Mouse (Mus musculus) midbrain, embryonic 12.5 days (tissue): ENCODE measurements around the gene Gadd45g. TPM values are rescaled to one million over a fixed set of nuclear protein-coding genes. Genes with fewer than 3 reads are reported as not detected.

Experiments
- ATAC-seq: fragments of 200-750 bp; cut with Nextera tagmentation; 2 replicates; pipeline ENCODE4 v1.8.0; 2017; ENCODE audit warnings: low read depth, moderate TSS enrichment, moderate library complexity; ENCODE audit not compliant: low FRiP score
- H3K27ac ChIP-seq: fragments of 300-500 bp; sonication (generic); replicated peaks from 2 replicates; pipeline ENCODE4 v1.5.1; 2016; ENCODE audit warnings: mild to moderate bottlenecking
- H3K27me3 ChIP-seq: fragments of 300-500 bp; sonication (generic); 2 replicates; pipeline ENCODE4 v1.6.1; 2016; ENCODE audit warnings: mild to moderate bottlenecking
- H3K36me3 ChIP-seq: fragments of 300-500 bp; sonication (generic); 2 replicates; pipeline ENCODE4 v1.6.1; 2016
- H3K4me1 ChIP-seq: fragments of 300-500 bp; sonication (generic); 2 replicates; pipeline ENCODE4 v1.6.1; 2016
- H3K4me2 ChIP-seq: fragments of 300-500 bp; sonication (generic); replicated peaks from 2 replicates; pipeline ENCODE4 v1.6.1; 2016; ENCODE audit warnings: mild to moderate bottlenecking, moderate library complexity
- H3K4me3 ChIP-seq: fragments of 300-500 bp; sonication (generic); 2 replicates; pipeline ENCODE4 v1.5.1; 2016; ENCODE audit warnings: mild to moderate bottlenecking
- H3K9ac ChIP-seq: fragments of 300-500 bp; sonication (generic); replicated peaks from 2 replicates; pipeline ENCODE4 v1.6.1; 2016; ENCODE audit warnings: mild to moderate bottlenecking, moderate library complexity
- H3K9me3 ChIP-seq: fragments of 300-500 bp; sonication (generic); 2 replicates; pipeline ENCODE4 v1.6.1; 2016; ENCODE audit warnings: mild to moderate bottlenecking
- WGBS: fragments of 180-500 bp; shearing (Covaris S2); methylation state at CpG from one replicate; pipeline ENCODE4 v1.1.7; 2016; 5-methylcytosine and 5-hydroxymethylcytosine counted together
- polyA plus RNA-seq: library from polyadenylated mRNA; unstranded; fragments of >200 nt; fragmentation: Nextera tagmentation; extraction: Ambion mirVana; gene quantifications from 2 replicates; pipeline ENCODE4 v1.2.1, GENCODE M21; 2016

The Gadd45g gene
- polyA plus RNA-seq, 1 experiment from 2014 or later = 354 TPM

DNA sequence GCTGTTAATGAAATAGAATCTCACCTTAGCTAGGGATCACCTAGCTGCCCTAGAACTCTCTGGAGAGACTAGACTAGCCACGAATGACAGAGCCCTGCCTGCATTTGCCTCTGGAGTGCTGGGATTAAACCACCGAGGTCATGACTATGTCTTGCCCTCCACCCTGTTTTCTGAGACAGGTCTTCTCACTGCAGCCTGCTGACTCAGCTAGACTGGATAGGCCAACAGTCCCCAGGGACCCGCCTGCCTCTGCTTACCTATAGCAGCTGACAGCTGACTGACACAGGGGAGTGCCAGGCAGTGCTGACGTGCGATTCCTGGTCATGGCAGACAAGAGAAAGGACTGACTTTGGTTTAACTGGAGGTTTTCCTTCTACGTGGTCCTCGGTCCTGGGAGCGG is 12.7 kb downstream of the Gadd45g start:
- no peak overlapping the region for H3K27ac ChIP-seq
- no peak overlapping the region for H3K4me2 ChIP-seq
- H3K9me3 ChIP-seq = no peaks in the 10 kb centered on the region
- H3K36me3 ChIP-seq = no peaks in the 10 kb centered on the region
- no peak for ATAC-seq
- no peak overlapping the region for H3K4me3 ChIP-seq
- H3K27me3 ChIP-seq = peaks cover 76% of the 10 kb centered on the region
- H3K9ac ChIP-seq = no peak overlapping the region
- 88% methylated on average over 8 of the region's 8 CpGs for whole genome bisulfite sequencing
- H3K4me1 ChIP-seq = no peaks in the 10 kb centered on the region

DNA sequence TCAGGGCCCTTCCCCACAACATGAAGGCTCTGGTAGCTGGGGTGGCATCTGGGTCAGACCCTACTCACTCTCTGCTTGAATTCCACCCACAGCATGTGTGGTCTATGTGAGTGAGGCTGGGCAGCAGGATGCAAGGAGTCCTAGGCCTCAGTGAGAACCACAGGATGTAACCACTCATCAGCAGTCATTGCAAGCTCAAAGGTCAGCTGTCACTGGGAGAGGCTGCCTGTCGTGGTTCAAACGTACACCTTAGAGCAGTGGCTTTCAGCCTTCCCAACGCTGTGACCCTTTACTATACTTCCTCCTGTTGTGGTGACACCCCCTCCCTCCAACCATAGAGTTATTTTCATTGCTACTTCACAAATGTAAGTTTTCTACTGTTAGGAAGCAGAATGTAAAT is 13.3 kb downstream of the Gadd45g start:
- ATAC-seq = no peak
- peaks cover 73% of the 10 kb centered on the region for H3K27me3 ChIP-seq
- H3K4me1 ChIP-seq = no peaks in the 10 kb centered on the region
- H3K36me3 ChIP-seq = no peaks in the 10 kb centered on the region
- H3K27ac ChIP-seq = no peak overlapping the region
- H3K9ac ChIP-seq = no peak overlapping the region
- no peaks in the 10 kb centered on the region for H3K9me3 ChIP-seq
- no peak overlapping the region for H3K4me2 ChIP-seq
- 83% methylated on average over 3 of the region's 3 CpGs for WGBS
- H3K4me3 ChIP-seq = no peak overlapping the region

DNA sequence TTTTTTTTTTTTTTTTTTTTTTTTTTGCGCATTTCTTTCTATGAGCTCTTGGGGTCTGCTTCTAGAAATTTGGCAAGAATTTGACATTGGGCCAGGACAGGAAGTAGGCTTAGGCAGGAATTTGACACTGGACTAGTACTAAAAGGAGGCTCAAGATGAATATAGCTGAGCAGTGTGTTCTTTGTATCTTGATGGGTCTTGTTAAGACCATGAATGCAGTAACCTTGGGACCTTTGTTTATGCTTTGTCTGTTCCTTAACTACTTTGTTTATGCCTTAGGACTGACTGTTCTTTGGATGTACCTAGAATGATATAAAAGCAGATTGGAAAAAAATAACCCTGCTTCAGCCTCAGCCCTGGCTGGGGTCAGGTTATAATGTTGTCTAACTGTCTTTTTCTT is 16.3 kb downstream of the Gadd45g start:
- peaks cover 63% of the 10 kb centered on the region for H3K27me3 ChIP-seq
- no peak overlapping the region for H3K27ac ChIP-seq
- H3K4me3 ChIP-seq = no peak overlapping the region
- H3K4me1 ChIP-seq = no peaks in the 10 kb centered on the region
- 86% methylated on average over 1 of the region's 1 CpGs for WGBS
- H3K36me3 ChIP-seq = no peaks in the 10 kb centered on the region
- no peaks in the 10 kb centered on the region for H3K9me3 ChIP-seq
- H3K9ac ChIP-seq = no peak overlapping the region
- no peak overlapping the region for H3K4me2 ChIP-seq
- ATAC-seq = no peak

DNA sequence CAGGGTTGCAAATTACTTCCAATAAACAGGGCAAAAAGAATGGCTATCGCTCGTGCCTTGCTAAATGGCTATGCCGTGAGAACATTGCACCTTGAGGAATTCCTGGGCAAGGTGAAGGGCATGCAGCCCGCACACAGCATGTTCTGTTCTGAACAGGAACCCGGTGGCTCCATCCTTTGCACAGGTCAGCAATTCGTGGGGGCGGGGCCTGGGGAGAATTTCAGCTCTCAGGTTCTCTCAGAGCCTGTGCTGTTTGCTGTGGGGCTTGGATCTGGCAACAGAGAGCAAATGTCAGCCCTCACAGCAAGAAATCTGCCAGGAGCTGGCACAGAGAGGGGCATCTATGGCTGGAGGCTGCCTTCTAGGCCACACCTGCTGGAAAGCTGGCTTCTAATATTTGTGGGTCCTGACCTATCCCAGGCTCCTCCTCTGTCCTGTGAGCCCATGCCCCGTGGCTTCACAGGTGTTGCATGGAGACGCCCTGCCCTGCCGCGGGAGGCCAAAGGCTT is 19.7 kb downstream of the Gadd45g start:
- no peak for ATAC-seq
- H3K4me2 ChIP-seq = no peak overlapping the region
- no peaks in the 10 kb centered on the region for H3K4me1 ChIP-seq
- H3K4me3 ChIP-seq = no peak overlapping the region
- H3K36me3 ChIP-seq = no peaks in the 10 kb centered on the region
- H3K27ac ChIP-seq = no peak overlapping the region
- WGBS = 76% methylated on average over 11 of the region's 11 CpGs
- H3K9ac ChIP-seq = no peak overlapping the region; the same call in 1 of the 2 replicates
- peaks cover 64% of the 10 kb centered on the region for H3K27me3 ChIP-seq
- H3K9me3 ChIP-seq = no peaks in the 10 kb centered on the region

DNA sequence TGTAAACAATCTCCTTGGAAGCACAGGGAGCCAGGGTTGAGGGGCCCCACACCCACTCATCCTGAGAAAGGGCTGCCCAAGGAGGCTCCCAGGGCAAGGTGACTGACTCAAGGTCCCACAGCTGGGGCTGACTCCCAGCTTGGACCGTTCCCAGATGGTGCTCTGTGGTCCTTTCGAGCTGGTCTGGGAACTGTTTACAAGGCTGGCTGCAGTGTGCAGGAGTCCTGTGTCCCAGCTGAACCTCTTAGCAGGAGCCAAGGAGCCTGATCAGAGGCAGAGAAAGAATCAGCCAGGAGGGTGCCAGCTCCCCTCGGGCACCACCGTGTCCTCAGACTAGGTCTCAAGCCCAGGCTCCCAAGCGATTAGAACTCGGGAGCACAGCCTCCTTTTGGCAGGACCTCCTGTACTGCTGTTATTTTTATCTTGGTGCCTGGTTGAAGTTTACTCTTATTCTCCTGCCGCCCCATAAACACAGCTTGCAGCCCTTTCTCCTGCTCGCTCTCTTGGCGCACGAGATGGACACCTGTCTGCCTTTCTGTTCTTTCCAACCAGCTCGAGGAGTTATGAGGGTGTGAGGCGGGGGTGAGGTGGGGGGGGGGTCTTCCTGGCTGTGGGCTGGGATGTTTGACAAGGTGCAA is 22.1 kb downstream of the Gadd45g start:
- Histone ChIP-seq H3K9ac (no peak overlapping the region), H3K4me3 (no peak overlapping the region), H3K4me1 (no peaks in the 10 kb centered on the region), H3K27me3 (peaks cover 58% of the 10 kb centered on the region), H3K4me2 (no peak overlapping the region), H3K9me3 (no peaks in the 10 kb centered on the region), H3K36me3 (no peaks in the 10 kb centered on the region), H3K27ac (no peak overlapping the region)
- 54% methylated on average over 12 of the region's 12 CpGs for WGBS
- ATAC-seq = no peak

DNA sequence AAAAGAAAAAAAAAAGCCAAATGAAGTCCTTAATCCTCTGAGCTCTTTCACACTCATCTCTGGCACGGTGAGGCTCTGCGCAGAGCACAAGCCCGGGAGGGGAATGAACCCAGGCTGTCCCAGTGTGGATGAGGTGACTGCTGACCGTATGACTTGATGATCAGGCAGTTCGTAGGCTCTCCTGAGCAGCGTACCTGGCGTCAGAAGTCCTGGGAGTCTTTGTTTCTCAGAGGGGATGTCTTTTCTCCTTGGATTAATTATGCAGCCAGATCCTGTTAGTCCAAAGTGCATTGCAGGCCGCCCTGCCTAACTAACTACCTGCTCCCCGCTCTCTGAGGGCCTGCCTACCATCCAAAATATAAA is 22.6 kb downstream of the Gadd45g start:
- WGBS = 73% methylated on average over 9 of the region's 9 CpGs
- Histone ChIP-seq H3K9ac (no peak overlapping the region), H3K27ac (no peak overlapping the region), H3K4me1 (no peaks in the 10 kb centered on the region), H3K27me3 (peaks cover 55% of the 10 kb centered on the region), H3K36me3 (no peaks in the 10 kb centered on the region), H3K4me3 (no peak overlapping the region), H3K4me2 (no peak overlapping the region), H3K9me3 (no peaks in the 10 kb centered on the region)
- ATAC-seq = no peak

DNA sequence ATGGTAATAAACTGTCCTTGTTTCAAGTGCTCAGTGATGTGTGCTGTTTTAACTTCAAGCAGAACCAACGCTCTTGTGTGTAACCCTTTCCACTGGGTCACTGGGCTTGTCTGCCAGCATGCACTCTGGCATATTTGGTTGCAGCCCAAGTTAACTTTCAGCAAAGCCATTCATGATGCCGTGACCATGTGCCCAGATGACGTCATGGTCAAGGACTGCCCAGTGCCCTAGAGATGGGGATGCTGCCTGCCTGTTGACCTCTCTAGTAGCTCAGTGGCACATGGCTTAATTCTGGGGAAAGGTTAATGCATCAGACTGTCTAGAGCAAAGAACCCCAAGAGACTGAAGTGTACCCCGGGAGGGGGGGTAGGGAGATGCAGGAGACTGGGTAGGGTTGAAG is 24.7 kb downstream of the Gadd45g start:
- no peaks in the 10 kb centered on the region for H3K9me3 ChIP-seq
- H3K36me3 ChIP-seq = no peaks in the 10 kb centered on the region
- H3K27ac ChIP-seq = no peak overlapping the region
- no peak overlapping the region for H3K4me2 ChIP-seq
- 95% methylated on average over 4 of the region's 4 CpGs for WGBS
- no peak overlapping the region for H3K9ac ChIP-seq
- ATAC-seq = no peak
- H3K4me3 ChIP-seq = no peak overlapping the region
- peaks cover 51% of the 10 kb centered on the region for H3K27me3 ChIP-seq
- H3K4me1 ChIP-seq = no peaks in the 10 kb centered on the region

DNA sequence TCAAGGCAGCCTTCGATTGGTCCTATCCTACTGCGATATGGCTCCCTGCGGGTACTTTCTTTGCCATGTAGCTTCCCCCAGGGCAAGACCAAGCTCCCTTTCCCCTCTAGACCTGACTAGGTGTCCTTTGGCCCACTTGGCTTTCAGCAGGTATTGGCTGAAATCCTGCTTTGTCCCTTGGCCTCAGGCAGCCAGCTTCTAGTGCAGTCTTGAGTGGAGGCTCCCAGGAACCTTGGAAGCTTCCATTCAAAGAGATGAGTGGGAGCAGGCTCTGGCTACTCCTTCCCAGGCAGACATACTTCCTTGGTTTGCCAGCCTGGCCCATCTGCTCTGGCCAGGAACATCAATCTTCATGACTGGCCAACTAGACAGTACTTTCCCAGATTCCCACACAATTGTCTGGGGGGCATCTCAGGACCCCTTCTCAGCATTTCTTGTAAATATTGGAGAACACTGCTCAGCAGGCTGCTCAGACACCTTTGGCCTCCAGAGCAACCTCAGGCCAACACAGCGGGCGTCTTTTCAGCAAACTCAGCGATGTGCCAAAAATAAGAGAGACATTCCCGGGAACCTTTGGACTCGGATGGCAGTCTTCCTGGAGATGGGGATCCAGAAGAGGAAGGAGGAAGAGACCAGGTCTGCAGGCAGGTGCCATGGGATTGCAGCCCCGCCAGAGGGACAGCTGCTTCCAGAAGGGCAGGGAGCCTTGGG is 25.9 kb downstream of the Gadd45g start:
- Histone ChIP-seq H3K9ac (no peak overlapping the region), H3K4me1 (no peaks in the 10 kb centered on the region), H3K27ac (no peak overlapping the region), H3K36me3 (no peaks in the 10 kb centered on the region), H3K4me2 (no peak overlapping the region), H3K4me3 (no peak overlapping the region), H3K9me3 (no peaks in the 10 kb centered on the region), H3K27me3 (peaks cover 46% of the 10 kb centered on the region)
- WGBS = 85% methylated on average over 9 of the region's 9 CpGs
- no peak for ATAC-seq

DNA sequence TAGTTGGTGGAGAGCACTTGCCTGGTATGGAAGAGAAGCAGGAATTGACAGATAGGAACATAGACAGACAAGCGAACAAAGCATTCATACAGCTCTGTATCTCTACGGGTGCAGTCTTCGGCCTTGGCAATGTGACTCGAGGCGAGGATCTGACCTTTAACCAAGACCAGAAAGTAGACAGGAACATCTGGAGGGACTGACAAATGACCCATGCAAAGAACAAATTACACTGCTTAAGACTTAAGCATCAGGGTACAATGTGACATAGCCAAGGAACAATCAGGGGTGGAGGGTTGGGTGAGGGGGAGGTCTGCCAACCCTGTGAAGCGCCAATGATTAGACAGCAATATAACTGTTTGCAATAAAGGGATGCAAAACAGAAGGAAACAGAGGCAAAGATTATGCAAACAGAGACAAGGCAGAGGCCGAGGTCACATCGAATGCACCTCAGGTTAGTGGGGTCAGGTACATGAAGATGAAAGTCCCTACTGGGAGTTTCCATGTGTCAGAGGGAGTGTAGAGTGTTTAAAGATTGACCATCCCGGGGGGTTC is 26.6 kb downstream of the Gadd45g start:
- Histone ChIP-seq H3K4me2 (no peak overlapping the region), H3K27ac (no peak overlapping the region), H3K36me3 (no peaks in the 10 kb centered on the region), H3K9me3 (no peaks in the 10 kb centered on the region), H3K4me3 (no peak overlapping the region), H3K4me1 (no peaks in the 10 kb centered on the region), H3K9ac (no peak overlapping the region), H3K27me3 (peaks cover 51% of the 10 kb centered on the region)
- no peak for ATAC-seq
- WGBS = 87% methylated on average over 9 of the region's 9 CpGs

DNA sequence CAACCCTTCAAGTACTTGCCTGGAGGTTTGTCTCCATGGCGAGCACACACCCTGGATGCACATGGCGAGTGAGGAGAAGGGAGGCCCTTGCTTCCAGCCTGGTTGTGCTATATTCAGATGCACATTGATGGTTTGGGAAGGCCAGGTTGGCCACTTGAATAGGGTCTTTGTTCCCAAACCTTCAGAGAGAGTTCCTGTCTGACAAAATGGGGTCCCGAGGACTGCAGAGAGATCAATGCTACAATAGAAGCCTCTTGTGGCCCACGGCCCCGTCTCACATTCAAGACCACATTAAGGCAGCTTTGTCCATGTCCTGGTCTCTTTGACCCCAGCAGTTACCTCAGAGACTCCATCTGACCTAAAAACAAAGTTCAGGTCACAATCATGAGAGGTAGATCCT is 27.3 kb downstream of the Gadd45g start:
- ATAC-seq = no peak
- Histone ChIP-seq H3K36me3 (no peaks in the 10 kb centered on the region), H3K4me1 (peaks cover 1% of the 10 kb centered on the region; the same call in 1 of the 2 replicates), H3K27me3 (peaks cover 46% of the 10 kb centered on the region; the same call in 1 of the 2 replicates), H3K9ac (no peak overlapping the region), H3K4me3 (no peak overlapping the region), H3K9me3 (no peaks in the 10 kb centered on the region), H3K27ac (no peak overlapping the region), H3K4me2 (no peak overlapping the region)
- WGBS = 89% methylated on average over 5 of the region's 5 CpGs

DNA sequence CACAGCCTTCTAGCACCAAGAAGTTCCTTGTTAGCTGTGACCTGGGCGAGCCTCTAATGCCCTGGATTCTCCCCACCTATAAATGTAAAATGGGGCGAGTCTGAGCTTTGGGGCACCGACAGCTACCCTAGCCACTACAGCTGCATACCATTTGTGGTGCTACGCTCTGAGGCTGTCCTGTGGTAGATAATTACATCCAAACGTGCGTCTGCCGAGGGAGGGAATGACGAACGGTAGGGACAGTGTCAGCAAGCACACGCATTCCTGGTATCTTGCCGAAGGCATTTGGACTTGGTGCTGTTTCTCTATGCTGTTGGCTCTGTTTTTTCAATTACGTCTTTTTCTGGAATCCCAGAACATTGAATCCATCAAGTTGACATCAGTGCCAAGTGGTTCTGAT is 29.7 kb downstream of the Gadd45g start:
- Histone ChIP-seq H3K27ac (no peak overlapping the region), H3K4me3 (no peak overlapping the region), H3K9me3 (no peaks in the 10 kb centered on the region), H3K27me3 (peaks cover 32% of the 10 kb centered on the region), H3K9ac (no peak overlapping the region), H3K4me2 (no peak overlapping the region), H3K4me1 (peaks cover 6% of the 10 kb centered on the region; the same call in 1 of the 2 replicates), H3K36me3 (no peaks in the 10 kb centered on the region)
- WGBS = 91% methylated on average over 12 of the region's 12 CpGs
- ATAC-seq = no peak

DNA sequence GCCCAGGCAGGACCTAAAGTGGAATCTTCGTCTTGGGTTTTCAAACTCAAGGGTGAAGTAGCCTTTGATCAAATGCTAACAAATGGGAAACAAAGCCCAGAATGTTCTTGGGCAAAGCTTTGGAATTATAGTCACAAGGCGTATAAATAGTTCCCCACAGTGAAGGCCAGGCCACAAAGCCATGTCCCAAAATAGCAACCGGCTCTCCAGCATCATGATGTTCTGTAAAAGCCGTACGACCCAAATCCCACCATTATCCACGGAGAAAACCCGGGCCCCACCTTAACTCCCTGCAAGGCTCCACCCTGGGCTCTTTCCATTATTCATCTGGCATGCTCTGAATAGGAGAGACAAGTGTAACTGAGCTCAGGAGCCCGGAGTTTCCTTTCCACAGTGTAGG is 32.3 kb downstream of the Gadd45g start:
- no peak for ATAC-seq
- WGBS = 34% methylated on average over 8 of the region's 8 CpGs
- H3K4me1 ChIP-seq = peaks cover 10% of the 10 kb centered on the region

More for the DNA sequence above, 32.3 kb downstream of the Gadd45g start:
- Histone ChIP-seq H3K9me3 (no peaks in the 10 kb centered on the region), H3K4me3 (no peak overlapping the region), H3K36me3 (no peaks in the 10 kb centered on the region), H3K27me3 (peaks cover 35% of the 10 kb centered on the region), H3K27ac (no peak overlapping the region), H3K4me2 (no peak overlapping the region), H3K9ac (no peak overlapping the region)
